Mouse (Mus musculus) fat pad, adult 2 months (tissue): ENCODE measurements around the gene Tmem91.

Source experiments
- DNase-seq: peaks from one replicate; pipeline ENCODE4 v3.0.0-alpha.2; 2011; ENCODE audit warnings: low read depth, low spot score; ENCODE audit errors: extremely low read depth

Gene Tmem91

GRCm38 (mm10) chr7:25700732-25701131 lies 25.8 kb upstream of the Tmem91 start:
- DNase-seq: no peak

- DNase-seq: no peak
Measured at GRCm38 (mm10) chr7:25699851-25700250, 24.9 kb upstream of the Tmem91 start.

GRCm38 (mm10) chr7:25694104-25694503 lies 19.1 kb upstream of the Tmem91 start:
- DNase-seq: no peak

- DNase-seq: no peak
Measured at GRCm38 (mm10) chr7:25690051-25690450, 15.1 kb upstream of the Tmem91 start.

GRCm38 (mm10) chr7:25689603-25690021 lies 14.6 kb upstream of the Tmem91 start:
- DNase-seq: no peak

GRCm38 (mm10) chr7:25688810-25689586 lies 14.0 kb upstream of the Tmem91 start:
- DNase-seq: no peak

GRCm38 (mm10) chr7:25687811-25688401 lies 12.9 kb upstream of the Tmem91 start:
- no peak for DNase-seq

- DNase-seq: no peak
Measured at GRCm38 (mm10) chr7:25686680-25687531, 11.9 kb upstream of the Tmem91 start, which contains the start of gene Tgfb1. Gene Tgfb1, plus strand, starts transcription at chr7:25687002.

- DNase-seq: no peak
Measured at GRCm38 (mm10) chr7:25685926-25686470, 11.0 kb upstream of the Tmem91 start.

GRCm38 (mm10) chr7:25684659-25685058 lies 9.7 kb upstream of the Tmem91 start:
- DNase-seq: no peak

- no peak for DNase-seq
Measured at GRCm38 (mm10) chr7:25683474-25684180, 8.7 kb upstream of the Tmem91 start.

GRCm38 (mm10) chr7:25681341-25682231 lies 6.6 kb upstream of the Tmem91 start:
- DNase-seq: no peak

- DNase-seq: no peak
Measured at GRCm38 (mm10) chr7:25680514-25681258, 5.7 kb upstream of the Tmem91 start, which contains the start of gene B9d2. Gene B9d2, plus strand, starts transcription at chr7:25680780.

GRCm38 (mm10) chr7:25679971-25680370 lies 5.0 kb upstream of the Tmem91 start:
- no peak for DNase-seq

- DNase-seq: no peak
Measured at GRCm38 (mm10) chr7:25677013-25677412, 2.0 kb upstream of the Tmem91 start.

- DNase-seq: no peak
Measured at GRCm38 (mm10) chr7:25676085-25676781, 1.3 kb upstream of the Tmem91 start.

- no peak for DNase-seq
Measured at GRCm38 (mm10) chr7:25675405-25675804, 439 bp upstream of the Tmem91 start.

- DNase-seq: no peak
Measured at GRCm38 (mm10) chr7:25674297-25674696, 669 bp downstream of the Tmem91 start.
